Mouse (Mus musculus) G1E (cell line): ENCODE results near the gene Fam3c. TPM values are rescaled to one million over a fixed set of nuclear protein-coding genes. Genes with fewer than 3 reads are reported as not detected.

Experiments used
- ATAC-seq: 2 replicates; pipeline ENCODE4 v1.8.0; 2016; ENCODE audit warnings: mild to moderate bottlenecking; ENCODE audit not compliant: insufficient number of reproducible peaks, poor library complexity, low FRiP score, severe bottlenecking; ENCODE audit errors: extremely low read depth
- DNase-seq: peaks from one replicate; pipeline ENCODE4 v3.0.0; 2012; ENCODE audit warnings: low spot score
- H3K27me3 ChIP-seq: 2 replicates; pipeline ENCODE4 v1.6.1; 2012; ENCODE audit warnings: mild to moderate bottlenecking, low read length, inconsistent platforms; ENCODE audit not compliant: insufficient read depth
- H3K36me3 ChIP-seq: replicated peaks from 2 replicates; pipeline ENCODE3; 2012; ENCODE audit warnings: mild to moderate bottlenecking, inconsistent platforms
- H3K4me1 ChIP-seq: 2 replicates; pipeline ENCODE4 v1.6.1; 2012; ENCODE audit warnings: low read depth, low read length, inconsistent platforms, mixed read lengths; ENCODE audit not compliant: insufficient read depth
- H3K4me3 ChIP-seq: 2 replicates; pipeline ENCODE4 v1.5.1; 2012; ENCODE audit warnings: low read depth, mild to moderate bottlenecking, inconsistent platforms, low read length, moderate library complexity, mixed read lengths
- H3K9me3 ChIP-seq: replicated peaks from 2 replicates; pipeline ENCODE4 v1.6.1; 2012; ENCODE audit warnings: inconsistent platforms
- CTCF ChIP-seq: IDR thresholded peaks from 2 replicates; pipeline ENCODE4 v1.5.1; 2012; ENCODE audit warnings: low read depth, low read length, inconsistent platforms, mixed read lengths
- GATA1 ChIP-seq: IDR thresholded peaks from 2 replicates; pipeline ENCODE4 v1.6.1; 2012; ENCODE audit warnings: borderline replicate concordance, low read length, inconsistent platforms, mixed read lengths
- GATA2 ChIP-seq: IDR thresholded peaks from 2 replicates; pipeline ENCODE4 v1.6.1; 2012; ENCODE audit warnings: low read depth, low read length, inconsistent platforms, borderline replicate concordance
- POLR2AphosphoS5 ChIP-seq: IDR thresholded peaks from 2 replicates; pipeline ENCODE4 v1.6.1; 2012; ENCODE audit warnings: low read depth, low read length, inconsistent platforms; ENCODE audit not compliant: insufficient replicate concordance
- TAL1 ChIP-seq: conservative IDR thresholded peaks from 2 replicates; pipeline ENCODE4 v1.6.1; 2012; ENCODE audit warnings: low read depth, low read length, inconsistent platforms, mixed read lengths
- polyA plus RNA-seq: library from polyadenylated mRNA; stranded (reverse); fragments of >175 nt; gene quantifications from 2 replicates; pipeline ENCODE4 v1.2.3, GENCODE M21; 2012
- total RNA-seq, 2 experiments: library from RNA; stranded (forward) in 1 of 2; stranded (reverse) in 1 of 2; fragments of 200-1000 nt in 1 of 2; fragments of >200 nt in 1 of 2; fragmentation: Nextera tagmentation in 1 of 2; gene quantifications; 2 replicates each; pipeline ENCODE4 v1.2.3; 2014 to 2017

The Fam3c gene
- total and polyA plus RNA-seq, 3 experiments = 3.3 to 20.6 (median 8.5) TPM

DNA sequence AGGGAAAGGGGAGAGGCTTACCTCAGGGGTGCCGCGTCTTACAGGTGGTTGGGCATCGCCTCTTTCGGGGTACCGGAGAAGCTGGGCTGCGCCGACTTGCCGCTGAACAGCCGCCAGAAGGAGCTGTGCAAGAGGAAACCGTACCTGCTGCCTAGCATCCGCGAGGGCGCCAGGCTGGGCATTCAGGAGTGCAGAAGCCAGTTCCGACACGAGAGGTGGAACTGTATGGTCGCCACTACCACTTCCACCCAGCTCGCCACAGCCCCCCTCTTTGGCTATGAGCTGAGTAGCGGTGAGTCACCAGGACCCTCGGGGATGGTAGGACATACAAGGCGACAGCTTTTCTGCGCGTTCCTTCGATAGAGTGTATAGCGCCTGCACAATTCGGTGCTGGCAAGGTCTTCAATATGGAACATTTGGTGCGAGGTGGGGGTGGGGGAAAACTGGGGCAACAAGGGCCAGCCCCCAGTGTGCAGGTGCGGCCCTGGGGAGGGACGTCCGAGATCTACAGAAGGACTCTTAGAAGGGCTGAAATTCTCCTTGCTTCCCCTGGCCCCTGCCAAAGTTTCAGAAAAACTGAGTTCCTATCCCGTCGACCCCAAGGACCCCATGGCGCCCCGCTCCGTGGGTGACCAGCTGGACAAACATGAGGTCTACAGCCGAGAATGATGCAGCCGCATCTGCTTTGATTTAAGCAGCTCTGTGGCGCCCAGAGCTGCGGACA lies 67.1 kb downstream of the Fam3c start:
- Histone ChIP-seq H3K27me3 (peaks cover 27% of the 10 kb centered on the region), H3K9me3 (no peaks in the 10 kb centered on the region), H3K4me3 (no peak overlapping the region), H3K36me3 (no peaks in the 10 kb centered on the region), H3K4me1 (no peaks in the 10 kb centered on the region)
- DNase-seq (no peak), ATAC-seq (no peak)
- TF ChIP-seq GATA2 = no peak
- TF ChIP-seq POLR2AphosphoS5 = no peak
- no peak for TF ChIP-seq TAL1
- no peak for TF ChIP-seq GATA1
- no peak for TF ChIP-seq CTCF

DNA sequence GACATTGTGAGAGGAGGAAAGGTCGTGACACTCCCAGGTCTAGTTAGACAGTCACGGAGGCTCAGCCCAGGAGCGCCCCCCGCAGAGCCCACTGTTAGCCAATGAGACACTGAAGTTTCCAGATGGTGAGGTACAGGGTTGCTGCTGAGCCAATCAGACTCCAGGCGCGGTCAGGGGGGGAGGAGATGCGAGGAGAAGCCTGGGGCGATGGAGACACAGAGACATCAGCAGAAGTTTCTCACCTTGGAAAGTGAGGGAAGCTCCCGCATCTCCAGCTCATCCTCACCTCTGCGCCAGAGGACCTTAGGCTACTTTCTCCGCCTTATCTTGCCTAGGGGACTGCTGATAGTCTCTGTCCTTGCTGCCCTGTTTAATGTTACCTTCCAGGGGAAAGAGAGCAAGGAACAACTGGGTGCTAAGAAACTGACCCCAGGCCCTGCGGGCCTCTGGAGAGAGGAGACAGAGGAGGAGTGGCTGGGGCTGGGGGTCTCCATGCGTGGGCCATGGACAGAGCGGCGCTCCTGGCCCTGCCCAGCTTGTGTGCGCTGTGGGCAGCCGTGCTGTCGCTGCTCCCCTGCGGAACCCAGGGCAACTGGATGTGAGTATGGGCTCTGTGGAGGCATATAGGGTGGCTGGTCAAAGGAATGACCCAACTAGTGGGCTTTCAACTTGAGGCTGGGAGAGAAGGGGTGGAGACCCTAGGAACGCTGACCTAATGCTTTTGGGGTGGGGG lies 67.9 kb downstream of the Fam3c start, which contains the start of gene Wnt16:
Gene Wnt16 (plus strand): TSS at position 224 of the 733 bp plus-strand sequence.
- ATAC-seq = no peak
- H3K4me3 ChIP-seq = no peak within 1 kb of the TSS

GRCm38 (mm10) chr6:22282405-22282804 lies 73.6 kb downstream of the Fam3c start:
- Histone ChIP-seq H3K36me3 (no peaks in the 10 kb centered on the region), H3K4me3 (no peak overlapping the region), H3K27me3 (peaks cover 16% of the 10 kb centered on the region), H3K9me3 (no peaks in the 10 kb centered on the region), H3K4me1 (no peaks in the 10 kb centered on the region)
- no peak for TF ChIP-seq GATA2
- TF ChIP-seq TAL1 = no peak
- ATAC-seq = no peak
- DNase-seq = no peak

More for the DNA sequence above, 67.9 kb downstream of the Fam3c start, which contains the start of gene Wnt16:
- H3K9me3 ChIP-seq = no peaks in the 10 kb centered on the region
- no peak for DNase-seq
- TF ChIP-seq POLR2AphosphoS5 (no peak), CTCF (no peak), GATA1 (no peak), TAL1 (no peak), GATA2 (no peak)
- H3K27me3 ChIP-seq = peaks cover 27% of the 10 kb centered on the region
- no peaks in the 10 kb centered on the region for H3K36me3 ChIP-seq
- H3K4me1 ChIP-seq = no peaks in the 10 kb centered on the region

DNA sequence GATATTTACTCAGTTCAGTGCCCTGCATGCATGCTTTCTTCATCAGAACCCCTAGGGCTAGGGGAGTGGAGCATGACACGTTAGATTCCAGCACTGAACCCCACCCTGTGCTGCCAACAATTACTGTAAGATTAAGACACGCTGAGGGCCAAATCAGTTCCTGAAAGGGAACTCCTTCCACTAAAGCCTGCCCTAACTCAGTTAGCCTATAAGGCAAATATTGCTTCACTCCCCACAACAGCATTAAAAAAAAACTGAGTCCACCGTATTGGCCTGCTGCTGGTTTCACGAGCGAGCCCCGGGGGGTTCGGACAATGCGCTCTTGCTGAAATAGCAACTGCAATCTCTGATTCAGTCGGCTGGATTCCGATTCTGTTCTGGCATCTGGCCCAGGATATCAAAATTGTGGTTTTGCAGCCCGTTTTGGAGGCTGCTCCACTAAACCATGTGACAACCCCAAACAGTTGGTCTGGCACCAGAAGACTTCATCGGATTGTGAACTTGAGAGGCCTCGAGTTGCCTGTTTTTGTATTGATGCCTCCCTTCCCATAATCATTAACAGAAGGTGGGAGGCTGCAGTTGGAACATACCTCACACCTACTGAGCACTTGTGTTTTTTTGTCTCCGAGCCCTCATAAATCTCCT lies 75.7 kb downstream of the Fam3c start:
- DNase-seq = no peak
- TF ChIP-seq GATA2 = no peak
- no peak for TF ChIP-seq TAL1
- TF ChIP-seq CTCF = no peak
- no peak for TF ChIP-seq GATA1
- no peak for TF ChIP-seq POLR2AphosphoS5
- H3K27me3 ChIP-seq = peaks cover 12% of the 10 kb centered on the region
- no peak for ATAC-seq
- no peak overlapping the region for H3K4me3 ChIP-seq
- H3K36me3 ChIP-seq = no peaks in the 10 kb centered on the region
- no peaks in the 10 kb centered on the region for H3K9me3 ChIP-seq
- H3K4me1 ChIP-seq = no peaks in the 10 kb centered on the region

GRCm38 (mm10) chr6:22277941-22278340 lies 78.1 kb downstream of the Fam3c start:
- peaks cover 10% of the 10 kb centered on the region for H3K27me3 ChIP-seq
- DNase-seq (no peak), ATAC-seq (no peak)
- no peak for TF ChIP-seq GATA2
- TF ChIP-seq GATA1 = no peak
- no peak for TF ChIP-seq TAL1
- no peak for TF ChIP-seq POLR2AphosphoS5
- no peak for TF ChIP-seq CTCF
- no peaks in the 10 kb centered on the region for H3K4me1 ChIP-seq
- H3K4me3 ChIP-seq = no peak overlapping the region
- no peaks in the 10 kb centered on the region for H3K9me3 ChIP-seq
- no peaks in the 10 kb centered on the region for H3K36me3 ChIP-seq

DNA sequence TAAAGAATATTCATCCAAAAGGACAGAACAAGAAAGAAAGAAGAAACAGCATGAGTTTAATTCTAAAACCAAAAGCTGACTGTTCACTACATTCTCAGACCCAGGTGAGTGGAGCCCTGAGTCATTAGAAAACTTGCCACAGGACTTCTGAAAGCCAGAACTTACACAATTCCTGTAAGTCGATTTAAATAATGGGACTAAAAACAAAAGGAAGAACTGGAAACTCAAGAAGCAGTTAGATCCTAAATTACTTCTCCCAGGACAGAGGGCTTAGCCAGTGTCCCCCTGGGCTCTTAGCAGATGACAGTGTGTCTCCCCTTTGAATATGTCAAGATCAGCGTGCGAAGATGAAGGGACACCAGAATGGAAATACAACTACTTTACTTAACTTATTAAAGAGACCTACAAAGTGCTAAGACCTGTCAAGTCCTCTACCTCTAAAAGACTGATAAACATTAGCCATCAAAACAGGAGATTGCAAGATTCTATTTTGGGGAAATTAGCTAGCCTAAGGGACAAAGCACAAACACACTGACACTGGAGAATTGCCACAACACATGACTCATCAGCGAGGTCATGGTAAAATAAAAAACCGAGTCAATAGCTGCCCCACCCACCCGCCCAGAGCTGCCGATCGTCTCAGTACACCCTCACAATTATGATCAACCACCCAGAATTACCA lies 86.1 kb downstream of the Fam3c start:
- TF ChIP-seq GATA1 = no peak
- TF ChIP-seq CTCF = no peak
- TF ChIP-seq GATA2 = no peak
- TF ChIP-seq POLR2AphosphoS5 = no peak
- TF ChIP-seq TAL1 = no peak
- Histone ChIP-seq H3K36me3 (no peaks in the 10 kb centered on the region), H3K4me1 (no peaks in the 10 kb centered on the region), H3K9me3 (no peaks in the 10 kb centered on the region), H3K4me3 (no peak overlapping the region), H3K27me3 (no peaks in the 10 kb centered on the region)
- DNase-seq (no peak), ATAC-seq (no peak)
